Mouse (Mus musculus) stomach, postnatal 0 days (tissue): ENCODE measurements at regions not wholly inside any gene's neighbourhood (a gene's known extent, or its start where the extent isn't known, plus 50 kb on each side); places are given as distances from the start of the nearest gene placed in this dataset.

Experiments used
- CTCF ChIP-seq: IDR thresholded peaks from 2 replicates; pipeline ENCODE4 v1.5.1; 2016; ENCODE audit warnings: antibody characterized with exemption, low read depth, mild to moderate bottlenecking, moderate library complexity
- EP300 ChIP-seq: optimal IDR thresholded peaks from 2 replicates; pipeline ENCODE3; 2016; ENCODE audit warnings: antibody characterized with exemption

DNA sequence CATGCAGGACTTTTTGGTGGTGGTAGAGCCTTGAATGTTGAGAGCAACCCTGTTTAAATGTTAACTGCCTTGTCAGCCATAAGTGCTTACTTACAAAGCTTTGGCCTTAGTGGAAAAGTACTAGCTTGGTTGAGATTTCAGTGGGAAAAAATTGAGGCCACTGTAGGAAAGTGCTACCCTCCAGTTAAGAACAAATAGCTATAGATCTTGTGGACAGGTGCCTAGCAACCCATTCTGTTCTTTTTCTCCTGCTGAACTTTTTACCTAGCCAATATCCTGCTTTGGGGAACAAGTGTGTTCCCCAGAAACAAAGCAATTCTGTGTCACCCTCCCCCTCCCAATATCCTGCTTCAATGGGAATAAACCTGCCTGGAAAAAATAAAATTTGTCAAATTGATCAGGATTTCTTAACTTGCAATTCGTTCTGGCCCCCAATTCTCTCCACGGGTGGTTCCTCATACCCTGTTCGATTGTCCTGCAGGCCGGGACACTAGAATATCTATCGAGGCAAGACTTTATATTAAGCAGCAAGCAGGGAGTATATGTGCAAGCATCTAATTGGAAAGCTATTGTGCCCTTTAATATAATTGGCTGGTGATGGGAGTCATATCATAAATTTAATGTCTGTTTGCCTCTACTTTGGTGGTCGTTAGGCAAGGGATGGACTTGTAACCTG, 1208.4 kb upstream of the Foxg1 start:
- no peak for TF ChIP-seq CTCF
- no peak for TF ChIP-seq EP300
